Mouse (Mus musculus): ENCODE measurements at regions not wholly inside any gene's neighbourhood (a gene's known extent, or its start where the extent isn't known, plus 50 kb on each side); places are given as distances from the start of the nearest gene placed in this dataset.
"Not testable (repeated sequence)": the region's sequence is repeated elsewhere in the genome, so short reads cannot be mapped to it uniquely, and the experiment has no call there.

GRCm38 (mm10) chr9:32940919-32941767, 305.1 kb downstream of the Ets1 start:
- DNase-seq (ENCODE audit: low read depth, low spot score): no peak

GRCm38 (mm10) chr9:32941768-32942030, 305.7 kb downstream of the Ets1 start:
- DNase-seq (ENCODE audit: low read depth, low spot score): no peak

DNA sequence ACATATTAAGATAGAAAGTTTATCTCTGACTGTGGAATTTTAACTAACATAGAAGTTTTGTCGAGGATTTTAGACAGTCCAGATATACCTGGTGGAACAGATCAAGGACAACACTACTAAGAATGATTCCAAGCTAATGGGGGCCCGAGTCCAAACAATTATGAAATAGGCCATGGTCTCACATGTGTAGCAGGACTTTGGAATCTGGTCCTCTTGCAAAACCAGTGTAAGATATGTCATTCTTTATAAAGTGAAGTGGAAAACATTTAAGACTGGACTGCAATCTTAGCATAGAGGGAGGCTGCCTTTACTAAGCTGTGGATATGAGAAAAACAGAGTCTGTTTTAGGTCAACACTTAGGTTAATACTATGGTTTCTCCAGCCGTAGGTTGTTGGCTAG, 311.2 kb downstream of the Ets1 start:
- DNase-seq (ENCODE audit: low read depth, low spot score): no peak

- no peak for DNase-seq (ENCODE audit: low read depth, low spot score)
Observed at GRCm38 (mm10) chr9:32949036-32949435, 313.0 kb downstream of the Ets1 start.

GRCm38 (mm10) chr9:32958716-32959115, 322.7 kb downstream of the Ets1 start:
- DNase-seq (ENCODE audit: low read depth, low spot score): no peak

DNA sequence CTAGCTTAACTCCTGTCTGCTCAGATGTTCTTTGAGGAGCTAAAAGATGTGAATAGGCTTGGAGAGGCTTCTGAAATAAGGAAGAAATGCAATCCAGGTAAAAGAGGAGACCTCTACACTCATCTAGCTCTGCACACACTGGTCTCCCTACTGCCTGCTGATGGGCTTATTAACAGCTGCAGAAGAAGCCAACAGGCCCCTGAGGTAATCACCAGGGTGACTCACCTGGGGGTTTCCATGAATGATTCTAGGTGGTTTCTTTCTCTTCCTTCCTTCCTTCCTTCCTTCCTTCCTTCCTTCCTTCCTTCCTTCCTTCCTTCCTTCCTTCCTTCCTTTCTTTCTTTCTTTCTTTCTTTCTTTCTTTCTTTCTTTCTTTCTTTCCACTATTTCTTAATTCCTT, 323.4 kb downstream of the Ets1 start:
- not testable (repeated sequence) for DNase-seq (ENCODE audit: low read depth, low spot score)

DNA sequence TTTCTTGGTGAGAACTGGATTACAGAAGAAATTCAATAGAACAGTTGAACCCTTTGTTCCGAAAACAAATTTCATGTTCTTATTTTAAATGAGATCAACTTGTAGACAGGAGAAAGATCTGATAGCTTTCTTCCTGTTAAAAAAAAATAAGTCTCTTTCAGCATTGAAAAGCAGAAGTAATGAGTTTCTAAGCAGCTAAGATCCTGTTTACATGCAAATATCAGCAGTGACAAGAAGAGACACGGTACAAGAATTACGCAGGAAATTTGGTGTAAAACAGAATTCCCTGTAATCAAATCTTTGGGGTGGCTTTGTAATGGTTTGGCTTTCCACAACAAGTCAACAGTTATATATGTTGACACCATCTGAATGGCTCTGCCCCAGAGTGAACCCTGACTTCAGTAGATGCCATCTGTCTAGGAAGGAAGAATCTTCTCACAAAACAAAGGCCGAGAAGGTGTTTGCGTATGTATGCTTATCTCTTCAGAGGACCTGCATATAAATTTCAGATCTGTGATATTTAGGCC, 326.7 kb downstream of the Ets1 start:
- DNase-seq (ENCODE audit: low read depth, low spot score): no peak

GRCm38 (mm10) chr9:32968446-32968845, 332.4 kb downstream of the Ets1 start:
- DNase-seq (ENCODE audit: low read depth, low spot score): no peak

DNA sequence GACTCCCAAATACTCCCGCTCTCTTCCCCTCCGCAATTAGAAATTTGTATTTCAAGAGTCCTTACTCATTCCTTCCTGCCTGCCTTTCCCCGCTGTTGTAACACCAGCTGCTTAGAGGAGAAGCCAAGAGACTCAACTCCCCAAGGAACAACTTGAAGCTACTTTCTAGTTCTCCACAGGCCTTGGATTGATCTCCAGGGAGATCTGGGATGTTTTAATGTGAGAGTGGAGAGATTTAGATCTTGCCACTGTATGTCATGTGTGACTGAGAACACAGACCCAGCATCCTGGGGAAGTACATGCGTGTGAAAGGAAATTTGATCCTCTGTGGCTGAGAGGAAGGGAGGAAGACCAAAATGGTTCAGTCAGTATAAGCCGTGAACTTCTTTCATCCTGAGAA, 335.4 kb downstream of the Ets1 start:
- DNase-seq (ENCODE audit: low read depth, low spot score): no peak

- DNase-seq (ENCODE audit: low read depth, low spot score): no peak
Observed at GRCm38 (mm10) chr9:32971926-32972325, 335.9 kb downstream of the Ets1 start.

DNA sequence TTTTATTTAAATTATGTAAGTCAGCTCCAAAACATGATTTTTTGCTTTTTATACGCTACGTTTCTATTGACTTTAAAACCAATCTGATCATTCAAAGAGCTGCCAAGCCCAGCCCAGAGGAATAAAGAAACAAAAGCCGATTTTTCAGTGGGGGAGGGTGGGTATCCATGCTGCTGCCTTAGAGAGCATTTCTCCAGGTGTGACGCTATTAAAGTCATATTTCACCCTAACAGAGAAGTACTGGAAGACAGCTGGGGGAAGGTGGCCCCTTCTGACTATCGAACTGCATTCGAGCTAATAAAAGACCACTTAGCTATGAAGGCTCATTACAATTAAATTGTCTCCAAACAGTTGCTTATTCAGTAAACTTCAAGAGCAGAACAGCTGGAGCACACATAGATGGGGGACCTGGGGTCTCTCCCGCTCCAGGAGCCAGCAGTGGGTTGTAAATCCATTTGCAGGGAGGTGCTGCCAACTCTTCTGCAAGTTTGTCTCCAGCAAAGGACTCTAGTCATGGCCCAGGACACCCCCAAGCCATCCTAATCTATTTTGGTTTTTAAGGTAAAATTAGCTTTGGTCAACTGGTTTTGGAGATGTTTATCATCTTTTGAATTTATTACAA, 336.5 kb downstream of the Ets1 start:
- DNase-seq (ENCODE audit: low read depth, low spot score): no peak

DNA sequence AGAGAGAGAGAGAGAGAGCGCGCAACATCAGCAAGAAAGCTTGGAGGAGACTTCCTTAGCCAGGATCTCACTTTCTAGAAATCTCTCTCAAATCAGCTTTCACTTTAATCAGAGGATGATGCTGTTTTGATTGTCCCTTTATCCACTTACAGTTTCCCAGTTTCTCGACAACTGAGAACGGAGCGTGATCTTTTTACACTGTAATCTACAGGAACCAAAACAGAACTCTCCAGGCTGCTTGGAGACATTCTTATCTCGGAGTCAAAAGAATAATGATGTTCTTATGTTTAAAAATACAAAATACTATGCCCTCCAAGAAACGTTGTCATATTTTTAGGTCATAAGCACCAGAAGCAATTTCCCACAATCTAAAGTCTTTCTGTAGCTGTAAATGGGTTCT, 341.7 kb downstream of the Ets1 start:
- DNase-seq (ENCODE audit: low read depth, low spot score): no peak

DNA sequence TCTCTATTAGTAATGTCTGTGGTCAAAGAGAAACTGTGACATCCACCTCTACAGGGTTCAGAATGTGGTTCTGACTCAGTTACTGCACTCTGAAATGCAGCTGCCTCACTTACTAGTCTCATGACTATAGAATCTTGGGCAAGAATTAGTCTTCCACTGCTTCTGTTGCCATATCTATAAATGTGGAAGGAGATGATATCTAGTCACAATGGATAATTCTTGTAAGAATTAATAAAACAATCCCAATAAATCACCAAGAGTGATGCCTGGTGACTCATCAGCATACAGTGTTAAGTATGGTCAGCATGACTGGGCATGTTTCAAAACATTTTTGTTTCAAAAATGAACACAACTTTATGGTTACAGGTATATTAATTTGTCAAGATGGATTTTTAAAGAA, 344.8 kb downstream of the Ets1 start:
- DNase-seq (ENCODE audit: low read depth, low spot score): no peak

- no peak for DNase-seq (ENCODE audit: low read depth, low spot score)
Observed at GRCm38 (mm10) chr9:32983182-32983581, 347.2 kb downstream of the Ets1 start.

GRCm38 (mm10) chr9:32986836-32987673, 351.0 kb downstream of the Ets1 start:
- DNase-seq (ENCODE audit: low read depth, low spot score): peak; percentile 74

- no peak for DNase-seq (ENCODE audit: low read depth, low spot score)
Observed at GRCm38 (mm10) chr9:32989006-32989405, 353.0 kb downstream of the Ets1 start.

DNA sequence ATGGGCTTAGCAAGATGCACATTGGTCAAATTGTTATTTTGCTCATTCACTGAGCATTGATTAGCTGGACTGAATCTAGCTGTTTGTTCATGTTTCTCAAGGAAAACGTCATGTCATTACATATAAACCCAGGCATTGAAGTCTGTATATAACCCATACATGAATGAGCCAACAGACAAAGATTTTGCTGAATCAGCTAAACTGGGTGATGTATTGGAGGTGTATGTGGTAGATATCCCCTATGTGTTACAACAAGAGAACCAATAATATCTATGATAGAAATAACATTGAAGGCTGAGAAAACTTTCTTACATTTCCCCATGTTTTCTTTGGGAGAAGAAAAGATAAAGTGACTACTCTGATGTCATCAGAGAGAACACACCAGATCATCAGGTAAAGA, 362.3 kb downstream of the Ets1 start:
- DNase-seq (ENCODE audit: low read depth, low spot score): no peak

DNA sequence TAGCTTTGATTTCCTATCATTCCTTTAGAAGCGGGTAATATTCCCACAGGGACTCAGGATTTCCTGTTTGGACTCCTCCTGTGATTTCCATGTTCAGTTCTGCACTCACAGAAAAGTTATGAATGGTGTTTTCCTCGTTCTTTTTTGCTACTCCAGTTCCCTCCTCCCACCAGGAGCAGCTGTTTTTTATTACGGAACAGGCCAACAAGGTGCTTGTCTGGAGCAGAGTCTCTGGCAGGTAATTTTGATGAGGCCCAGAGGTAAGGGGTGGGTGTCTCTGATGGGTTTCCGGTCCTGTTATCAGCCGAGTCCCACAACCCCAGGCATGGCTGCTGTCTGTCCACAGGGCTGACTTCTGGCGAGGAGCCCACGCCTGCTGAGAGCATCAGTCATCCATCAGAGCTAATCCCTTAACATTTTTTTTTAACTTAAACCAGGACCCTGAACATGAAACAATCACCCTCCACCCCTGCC, 364.7 kb downstream of the Ets1 start:
- peak; percentile 37 for DNase-seq (ENCODE audit: low read depth, low spot score)

DNA sequence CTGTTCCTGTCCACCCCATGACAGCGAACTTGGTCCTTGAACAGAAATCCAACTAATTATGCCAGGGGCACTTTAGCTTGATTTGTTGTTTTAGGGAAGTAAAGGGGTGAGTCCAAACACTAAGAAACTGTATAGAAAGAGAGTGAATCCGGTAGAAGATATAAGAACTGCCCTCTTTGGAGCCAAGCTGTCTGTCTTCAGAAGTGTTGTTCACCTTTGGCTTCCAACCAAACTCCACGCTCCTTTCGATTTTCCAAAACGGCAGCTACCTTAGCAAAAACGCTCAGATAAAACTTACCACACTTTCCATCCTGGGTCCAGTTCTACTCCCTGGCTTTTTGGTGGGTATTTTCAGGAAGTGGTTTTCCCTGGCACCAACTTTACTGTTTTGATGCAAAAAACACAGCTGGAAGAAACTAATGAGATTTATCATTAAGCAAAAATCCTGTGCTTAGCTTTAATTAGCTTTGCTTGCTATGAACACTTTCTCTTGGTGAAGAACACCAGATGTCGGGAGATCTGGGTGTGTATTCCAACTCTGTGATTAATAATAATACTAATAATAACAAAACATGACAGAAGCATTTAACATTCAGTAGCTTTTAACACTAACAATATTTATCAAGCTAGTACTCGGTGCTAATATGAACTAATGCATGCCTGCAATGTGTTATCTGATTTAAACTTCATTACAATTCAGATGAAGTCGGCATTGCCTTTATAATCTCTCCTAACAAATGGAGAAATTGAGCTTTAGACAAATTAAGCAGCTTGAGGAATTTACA, 365.3 kb downstream of the Ets1 start:
- DNase-seq (ENCODE audit: low read depth, low spot score): no peak

- no peak for DNase-seq (ENCODE audit: low read depth, low spot score)
Observed at GRCm38 (mm10) chr9:33003880-33004279, 367.9 kb downstream of the Ets1 start.

- no peak for DNase-seq (ENCODE audit: low read depth, low spot score)
Observed at GRCm38 (mm10) chr9:33004536-33004935, 368.5 kb downstream of the Ets1 start.
